Mouse (Mus musculus) embryonic facial prominence, embryonic 10.5 days (tissue): ENCODE results near the gene Olfr1044. TPM values are rescaled to one million over a fixed set of nuclear protein-coding genes. Genes with fewer than 3 reads are reported as not detected.

Experiments
- polyA plus RNA-seq: library from polyadenylated mRNA; unstranded; fragments of >200 nt; fragmentation: Nextera tagmentation; extraction: Ambion mirVana; gene quantifications from 2 replicates; pipeline ENCODE4 v1.2.1, GENCODE M21; 2016

Gene Olfr1044
- polyA plus RNA-seq, 1 experiment from 2014 or later = not detected

Other genes starting within 250 kb of the Olfr1044 start
- not detected in 2 replicates for gene Olfr1028, start 227.4 kb downstream of the Olfr1044 start, polyA plus RNA-seq
- gene Olfr1029, start 203.9 kb downstream of the Olfr1044 start, polyA plus RNA-seq = not detected in 2 replicates
- not detected in 2 replicates for gene Olfr1030, start 198.5 kb downstream of the Olfr1044 start, polyA plus RNA-seq
- not detected in 2 replicates for gene Olfr1031, start 187.5 kb downstream of the Olfr1044 start, polyA plus RNA-seq
- gene Olfr1032, start 172.3 kb downstream of the Olfr1044 start, polyA plus RNA-seq = not detected in 2 replicates
- not detected in 2 replicates for gene Olfr1033, start 157.2 kb downstream of the Olfr1044 start, polyA plus RNA-seq
- not detected in 2 replicates for gene Olfr1034, start 132.0 kb downstream of the Olfr1044 start, polyA plus RNA-seq
- gene Olfr1036, start 103.8 kb downstream of the Olfr1044 start, polyA plus RNA-seq = not detected in 2 replicates
- not detected in 2 replicates for gene Olfr1037, start 90.4 kb downstream of the Olfr1044 start, polyA plus RNA-seq
- not detected in 2 replicates for gene Olfr1039, start 41.9 kb downstream of the Olfr1044 start, polyA plus RNA-seq
- not detected in 2 replicates for gene Olfr1040, start 31.1 kb downstream of the Olfr1044 start, polyA plus RNA-seq
- gene Olfr1042, start 16.0 kb downstream of the Olfr1044 start, polyA plus RNA-seq = not detected in 2 replicates
- gene Olfr1043, start 10.3 kb downstream of the Olfr1044 start, polyA plus RNA-seq = not detected in 2 replicates
- not detected in 2 replicates for gene Olfr52, start 7.9 kb upstream of the Olfr1044 start, polyA plus RNA-seq
- gene Olfr1045, start 25.2 kb upstream of the Olfr1044 start, polyA plus RNA-seq = not detected in 2 replicates
- gene Olfr1046, start 41.5 kb upstream of the Olfr1044 start, polyA plus RNA-seq = not detected in 2 replicates
- not detected in 2 replicates for gene Olfr1047, start 53.6 kb upstream of the Olfr1044 start, polyA plus RNA-seq
- not detected in 2 replicates for gene Olfr1048, start 62.5 kb upstream of the Olfr1044 start, polyA plus RNA-seq
- gene Olfr1049, start 80.5 kb upstream of the Olfr1044 start, polyA plus RNA-seq = not detected in 2 replicates
- gene Olfr1051, start 101.3 kb upstream of the Olfr1044 start, polyA plus RNA-seq = not detected in 2 replicates
- gene Olfr1052, start 114.6 kb upstream of the Olfr1044 start, polyA plus RNA-seq = not detected in 2 replicates
- not detected in 2 replicates for gene Olfr1053, start 137.5 kb upstream of the Olfr1044 start, polyA plus RNA-seq
- gene Olfr1054, start 157.6 kb upstream of the Olfr1044 start, polyA plus RNA-seq = not detected in 2 replicates
- gene Olfr1055, start 172.5 kb upstream of the Olfr1044 start, polyA plus RNA-seq = not detected in 2 replicates
- not detected in 2 replicates for gene Olfr1056, start 184.6 kb upstream of the Olfr1044 start, polyA plus RNA-seq
- gene Olfr1057, start 200.6 kb upstream of the Olfr1044 start, polyA plus RNA-seq = not detected in 2 replicates
- gene Olfr1058, start 210.7 kb upstream of the Olfr1044 start, polyA plus RNA-seq = not detected in 2 replicates
- not detected in 2 replicates for gene Olfr1061, start 236.2 kb upstream of the Olfr1044 start, polyA plus RNA-seq
- gene Olfr1062, start 248.9 kb upstream of the Olfr1044 start, polyA plus RNA-seq = not detected in 2 replicates